Mouse (Mus musculus) heart, embryonic 11.5 days (tissue): ENCODE measurements around the gene Fam13a. TPM values are rescaled to one million over a fixed set of nuclear protein-coding genes. Genes with fewer than 3 reads are reported as not detected.

Experiments
- ATAC-seq: fragments of 200-750 bp; cut with Nextera tagmentation; replicated peaks from 2 replicates; pipeline ENCODE4 v1.8.0; 2017; ENCODE audit warnings: moderate library complexity; ENCODE audit not compliant: insufficient number of reproducible peaks, low FRiP score, low TSS enrichment
- H3K27ac ChIP-seq: fragments of 300-500 bp; sonication (generic); 2 replicates; pipeline ENCODE4 v1.5.1; 2014; ENCODE audit warnings: mild to moderate bottlenecking, low read depth, low read length
- H3K27me3 ChIP-seq: fragments of 300-500 bp; sonication (generic); 2 replicates; pipeline ENCODE4 v1.6.1; 2014; ENCODE audit warnings: mild to moderate bottlenecking, low read length, mixed read lengths; ENCODE audit not compliant: control insufficient read depth, insufficient read depth
- H3K36me3 ChIP-seq: fragments of 300-500 bp; sonication (generic); 2 replicates; pipeline ENCODE4 v1.6.1; 2014; ENCODE audit warnings: mild to moderate bottlenecking, low read length, moderate library complexity, mixed read lengths; ENCODE audit not compliant: control insufficient read depth, insufficient read depth
- H3K4me1 ChIP-seq: fragments of 300-500 bp; sonication (generic); 2 replicates; pipeline ENCODE4 v1.6.1; 2014; ENCODE audit warnings: low read length; ENCODE audit not compliant: control insufficient read depth, insufficient read depth
- H3K4me2 ChIP-seq: fragments of 300-500 bp; sonication (generic); 2 replicates; pipeline ENCODE4 v1.6.1; 2014; ENCODE audit warnings: mild to moderate bottlenecking, moderate library complexity
- H3K4me3 ChIP-seq: fragments of 300-500 bp; sonication (generic); 2 replicates; pipeline ENCODE4 v1.5.1; 2014; ENCODE audit warnings: low read depth, low read length
- H3K9ac ChIP-seq: fragments of 300-500 bp; sonication (generic); 2 replicates; pipeline ENCODE4 v1.6.1; 2014; ENCODE audit warnings: mild to moderate bottlenecking, low read depth, low read length, moderate library complexity
- H3K9me3 ChIP-seq: fragments of 300-500 bp; sonication (generic); replicated peaks from 2 replicates; pipeline ENCODE4 v1.6.1; 2016; ENCODE audit warnings: low read length; ENCODE audit not compliant: control insufficient read depth
- WGBS: fragments of 180-500 bp; shearing (Covaris S2); extraction: QIAGEN DNeasy Blood & Tissue Kit; methylation state at CpG from one replicate; pipeline ENCODE4 v1.1.7; 2014; ENCODE audit not compliant: insufficient replicate concordance; 5-methylcytosine and 5-hydroxymethylcytosine counted together
- polyA plus RNA-seq: library from polyadenylated mRNA; unstranded; fragments of >200 nt; fragmentation: Nextera tagmentation; extraction: Ambion mirVana; gene quantifications from 2 replicates; pipeline ENCODE4 v1.2.1, GENCODE M21; 2014

The Fam13a gene
- polyA plus RNA-seq, 1 experiment from 2014 or later, result 6.7 TPM

- H3K4me3 ChIP-seq, result no peak overlapping the region
- H3K9me3 ChIP-seq, result no peaks in the 10 kb centered on the region
- no peaks in the 10 kb centered on the region for H3K27me3 ChIP-seq
- ATAC-seq, result no peak
- no peak overlapping the region for H3K4me2 ChIP-seq
- no peaks in the 10 kb centered on the region for H3K4me1 ChIP-seq
- H3K36me3 ChIP-seq, result no peaks in the 10 kb centered on the region
- no peak overlapping the region for H3K9ac ChIP-seq
- WGBS, result 78% methylated on average over 5 of the region's 5 CpGs
- no peak overlapping the region for H3K27ac ChIP-seq
Observed at GRCm38 (mm10) chr6:58962691-58963090, 61.7 kb downstream of the Fam13a start.

DNA sequence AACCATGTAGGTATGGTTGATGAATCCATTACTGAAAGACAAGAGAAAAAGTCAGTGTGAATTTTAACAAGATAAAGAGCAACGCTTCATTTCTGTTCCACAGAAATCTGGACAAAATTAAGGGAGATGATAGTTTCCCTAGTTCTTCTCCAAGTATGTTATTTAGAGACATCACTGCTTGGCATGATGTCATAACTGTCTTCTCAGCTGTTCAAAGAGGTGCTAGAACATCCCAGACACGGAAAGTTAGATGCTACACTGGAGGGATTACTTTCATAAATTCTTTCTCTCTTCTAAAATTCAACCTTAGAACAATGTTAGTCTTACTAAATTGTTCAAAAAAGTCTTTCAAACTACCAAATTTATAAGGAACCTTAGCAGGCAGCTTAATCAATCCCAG is 63.8 kb downstream of the Fam13a start:
- ATAC-seq, result no peak
- Histone ChIP-seq H3K27me3 (no peaks in the 10 kb centered on the region), H3K4me1 (no peaks in the 10 kb centered on the region), H3K4me2 (no peak overlapping the region), H3K36me3 (no peaks in the 10 kb centered on the region), H3K27ac (no peak overlapping the region), H3K4me3 (no peak overlapping the region), H3K9me3 (no peaks in the 10 kb centered on the region), H3K9ac (no peak overlapping the region)
- WGBS, result 85% methylated on average over 2 of the region's 2 CpGs

GRCm38 (mm10) chr6:58951128-58951992 is 73.0 kb downstream of the Fam13a start:
- Histone ChIP-seq H3K36me3 (no peaks in the 10 kb centered on the region), H3K27me3 (no peaks in the 10 kb centered on the region), H3K27ac (no peak overlapping the region), H3K9me3 (0 out of 2 replicates have a peak, but pooled peaks cover 2% of the 10 kb centered on the region), H3K4me3 (no peak overlapping the region), H3K4me1 (no peaks in the 10 kb centered on the region), H3K9ac (no peak overlapping the region), H3K4me2 (no peak overlapping the region)
- WGBS, result 53% methylated on average over 2 of the region's 2 CpGs
- no peak for ATAC-seq

- no peak overlapping the region for H3K4me3 ChIP-seq
- H3K4me2 ChIP-seq, result no peak overlapping the region
- no peaks in the 10 kb centered on the region for H3K4me1 ChIP-seq
- no peak for ATAC-seq
- no peak overlapping the region for H3K9ac ChIP-seq
- no peaks in the 10 kb centered on the region for H3K27me3 ChIP-seq
- H3K36me3 ChIP-seq, result no peaks in the 10 kb centered on the region
- H3K27ac ChIP-seq, result no peak overlapping the region
- H3K9me3 ChIP-seq, result 0 out of 2 replicates have a peak, but pooled peaks cover 2% of the 10 kb centered on the region
- 84% methylated on average over 1 of the region's 1 CpGs for WGBS
Observed at GRCm38 (mm10) chr6:58950410-58950809, 73.9 kb downstream of the Fam13a start.

GRCm38 (mm10) chr6:58946840-58947239 is 77.5 kb downstream of the Fam13a start:
- H3K4me1 ChIP-seq, result no peaks in the 10 kb centered on the region
- H3K27me3 ChIP-seq, result no peaks in the 10 kb centered on the region
- no peak overlapping the region for H3K27ac ChIP-seq
- no peak overlapping the region for H3K9ac ChIP-seq
- no peak overlapping the region for H3K4me3 ChIP-seq
- H3K9me3 ChIP-seq, result 0 out of 2 replicates have a peak, but pooled peaks cover 2% of the 10 kb centered on the region
- WGBS, result 78% methylated on average over 4 of the region's 4 CpGs
- no peak for ATAC-seq
- no peak overlapping the region for H3K4me2 ChIP-seq
- no peaks in the 10 kb centered on the region for H3K36me3 ChIP-seq

GRCm38 (mm10) chr6:58946246-58946645 is 78.1 kb downstream of the Fam13a start:
- WGBS, result 60% methylated on average over 2 of the region's 2 CpGs
- no peak overlapping the region for H3K4me3 ChIP-seq

DNA sequence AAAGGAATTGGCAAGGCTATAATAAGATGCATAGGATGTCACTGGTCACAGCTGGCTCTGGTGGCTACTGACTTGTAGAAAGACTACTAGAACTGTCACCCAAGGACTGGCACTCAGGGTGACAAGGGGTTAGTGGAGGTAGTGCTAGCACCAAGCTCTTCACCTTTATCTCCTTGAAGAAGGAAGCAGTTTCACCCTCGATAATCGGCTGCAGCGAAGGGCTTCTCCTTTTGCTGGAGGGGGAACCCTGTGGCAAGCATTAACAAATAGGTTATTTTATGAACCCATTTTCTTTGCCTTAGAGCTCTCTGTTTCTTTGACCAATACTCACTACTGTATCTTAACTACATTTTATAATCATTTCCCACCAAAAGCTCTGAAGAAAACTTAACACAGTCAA is 80.4 kb downstream of the Fam13a start:
- Histone ChIP-seq H3K4me3 (no peak overlapping the region), H3K4me1 (no peaks in the 10 kb centered on the region), H3K27me3 (no peaks in the 10 kb centered on the region), H3K9ac (no peak overlapping the region), H3K9me3 (0 out of 2 replicates have a peak, but pooled peaks cover 2% of the 10 kb centered on the region), H3K36me3 (no peaks in the 10 kb centered on the region), H3K27ac (no peak overlapping the region), H3K4me2 (no peak overlapping the region)
- no peak for ATAC-seq
- WGBS, result 76% methylated on average over 3 of the region's 3 CpGs

More at GRCm38 (mm10) chr6:58946246-58946645, 78.1 kb downstream of the Fam13a start:
- Histone ChIP-seq H3K4me2 (no peak overlapping the region), H3K9ac (no peak overlapping the region), H3K36me3 (no peaks in the 10 kb centered on the region), H3K27ac (no peak overlapping the region), H3K9me3 (0 out of 2 replicates have a peak, but pooled peaks cover 2% of the 10 kb centered on the region), H3K27me3 (no peaks in the 10 kb centered on the region), H3K4me1 (no peaks in the 10 kb centered on the region)
- no peak for ATAC-seq

- Histone ChIP-seq H3K27ac (no peak overlapping the region), H3K36me3 (no peaks in the 10 kb centered on the region), H3K4me2 (no peak overlapping the region), H3K9ac (no peak overlapping the region), H3K4me3 (no peak overlapping the region), H3K9me3 (no peaks in the 10 kb centered on the region), H3K4me1 (no peaks in the 10 kb centered on the region), H3K27me3 (no peaks in the 10 kb centered on the region)
- ATAC-seq, result no peak
- 83% methylated on average over 2 of the region's 2 CpGs for WGBS
Observed at GRCm38 (mm10) chr6:58942276-58942675, 82.1 kb downstream of the Fam13a start.

DNA sequence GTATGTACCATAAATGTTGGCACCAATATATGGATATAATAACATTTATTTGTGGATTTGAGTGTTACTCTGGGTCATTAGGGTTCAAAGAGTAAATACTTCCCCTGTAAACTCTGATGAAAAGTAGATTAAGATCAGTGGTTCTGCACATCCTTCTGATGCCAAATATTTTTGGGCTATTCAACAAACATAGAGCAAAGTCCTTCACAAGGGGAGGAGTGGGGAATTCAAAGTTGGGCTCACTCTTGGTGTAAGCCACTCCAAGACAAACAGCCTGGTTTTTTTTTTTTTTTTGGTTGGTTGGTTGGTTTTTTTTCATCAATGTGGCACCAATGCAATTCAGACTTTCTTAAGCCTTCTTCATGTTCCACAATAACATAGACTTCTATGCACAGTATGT is 86.6 kb downstream of the Fam13a start:
- Histone ChIP-seq H3K36me3 (no peaks in the 10 kb centered on the region), H3K27me3 (no peaks in the 10 kb centered on the region), H3K9me3 (no peaks in the 10 kb centered on the region), H3K9ac (no peak overlapping the region), H3K4me2 (no peak overlapping the region), H3K4me3 (no peak overlapping the region), H3K27ac (no peak overlapping the region), H3K4me1 (no peaks in the 10 kb centered on the region)
- ATAC-seq, result no peak
